Comparison of ENCODE assay signal across 10 mouse cellular contexts in the genomic region with DNA sequence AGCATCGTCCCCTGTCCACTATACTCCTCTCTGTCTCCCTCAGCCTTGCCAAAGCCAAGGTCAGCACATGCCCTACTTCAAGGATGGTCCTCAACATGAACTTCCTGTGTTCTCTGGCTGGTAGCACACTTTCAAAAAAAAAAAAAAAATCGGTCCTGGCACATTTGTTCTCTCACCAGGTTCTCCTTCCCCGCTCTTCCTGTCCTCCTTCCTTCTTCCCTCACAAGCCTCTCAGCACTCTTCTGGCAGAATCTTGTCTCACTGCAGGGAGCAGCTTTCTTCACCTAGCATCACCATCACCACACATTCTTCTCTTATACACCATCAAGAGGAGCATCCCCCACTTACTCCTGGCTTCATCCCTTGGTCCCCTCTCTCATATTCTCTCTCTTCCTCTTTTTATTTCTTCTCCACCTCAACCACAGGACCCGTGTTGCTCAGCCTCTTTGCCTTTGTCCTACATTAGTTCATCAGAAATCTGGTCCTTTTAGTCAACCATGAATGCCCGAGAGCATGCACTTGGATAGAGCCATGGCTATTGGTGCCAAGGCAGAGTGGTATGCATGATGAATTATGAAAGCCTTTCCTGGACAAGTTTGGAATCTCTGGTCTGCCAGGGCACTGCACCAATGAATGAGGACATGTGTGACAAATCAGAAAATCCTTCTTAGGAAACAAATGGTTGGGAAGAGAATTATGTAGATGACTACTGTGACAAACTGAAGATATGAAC.
DNase-seq lines count a peak whose midpoint lies in the region.
"Had no signal": no experiment of that assay in that cellular context is flagged by ENCODE, and none has a peak within 500 bp of the region (broad histone marks: within the 10 kb centered on the region; RNA-seq: fewer than 3 reads in every experiment).

No protein-coding gene starts in this region.

- intact Hi-C loops in gastrocnemius, postnatal 14 days (cut with DNase I; ENCODE audit: low total_unique reads), result no loop called here

- peak; percentile 28 for DNase-seq in adrenal gland, adult 2 months
- no peak for DNase-seq in adrenal gland, postnatal 4 days (ENCODE audit: low spot score in 2 of 2)
- DNase-seq in ovary, postnatal 36 days (ENCODE audit: low spot score), result peak; percentile 4
- DNase-seq in ovary, adult 18-20 months (ENCODE audit: low spot score), result no peak
- peak; percentile 26 for DNase-seq in gastrocnemius, postnatal 14 days
- peak; percentile 27 for DNase-seq in skeletal muscle tissue, adult 2 months (ENCODE audit: low read depth, low spot score)
- no peak for DNase-seq in lung, postnatal 36 days
- no peak for DNase-seq in layer of hippocampus, adult 9-10 months (ENCODE audit: low spot score)
- DNase-seq: heart, postnatal 14 days; liver, postnatal 0 days had no signal

Comparison
In these comparisons a context has a peak if more than half of its experiments do, and no peak if none do; other contexts are left out.
1. DNase-seq: peak in adrenal gland, adult 2 months (single experiment), ovary, postnatal 36 days (single experiment), gastrocnemius, postnatal 14 days (single experiment) and skeletal muscle tissue, adult 2 months (single experiment); none in adrenal gland, postnatal 4 days (0 of 2), ovary, adult 18-20 months (single experiment), lung, postnatal 36 days (single experiment) and layer of hippocampus, adult 9-10 months (single experiment).